Mouse (Mus musculus) heart, postnatal 25 days (tissue): Measurements from ENCODE around the gene Mars2. TPM values are rescaled to one million over a fixed set of nuclear protein-coding genes. Genes with fewer than 3 reads are reported as not detected.

Experiments
- DNase-seq: peaks from one replicate; pipeline ENCODE4 v3.0.0; 2022; ENCODE audit warnings: low spot score
- intact Hi-C: fragments of 180-260 bp; cut with DNase I; formaldehyde crosslinking; loops from one replicate; pipeline ENCODE4 v1.15.1; 2025
- total RNA-seq, 2 experiments: library from RNA; stranded (reverse); gene quantifications; 2 replicates each; pipeline ENCODE4 v1.2.3; 2021

Gene Mars2
- total RNA-seq, 2 experiments from 2014 or later = 5.3 to 5.4 TPM

GRCm38 (mm10) chr1:55215185-55215813 lies 21.7 kb upstream of the Mars2 start:
- intact Hi-C loops = no loop called here
- DNase-seq = no peak

GRCm38 (mm10) chr1:55217191-55217590 lies 19.8 kb upstream of the Mars2 start:
- intact Hi-C loops = no loop called here
- DNase-seq = no peak

- intact Hi-C loops = loop anchor here (5.0 kb wide), 1 partner anchor 89 kb away; the partner anchor contains the start of gene Mob4
- no peak for DNase-seq
These were observed 15.6 kb upstream of the Mars2 start for GRCm38 (mm10) chr1:55221352-55221751.

GRCm38 (mm10) chr1:55223026-55223425 lies 14.0 kb upstream of the Mars2 start:
- intact Hi-C loops = loop anchor here (5.0 kb wide), 1 partner anchor 91 kb away; the partner anchor contains the start of gene Mob4
- no peak for DNase-seq

- DNase-seq = no peak
- intact Hi-C loops = loop anchor here (5.0 kb wide), 1 partner anchor 92 kb away; the partner anchor contains the start of gene Mob4
These were observed 12.9 kb upstream of the Mars2 start for GRCm38 (mm10) chr1:55224111-55224510.

DNA sequence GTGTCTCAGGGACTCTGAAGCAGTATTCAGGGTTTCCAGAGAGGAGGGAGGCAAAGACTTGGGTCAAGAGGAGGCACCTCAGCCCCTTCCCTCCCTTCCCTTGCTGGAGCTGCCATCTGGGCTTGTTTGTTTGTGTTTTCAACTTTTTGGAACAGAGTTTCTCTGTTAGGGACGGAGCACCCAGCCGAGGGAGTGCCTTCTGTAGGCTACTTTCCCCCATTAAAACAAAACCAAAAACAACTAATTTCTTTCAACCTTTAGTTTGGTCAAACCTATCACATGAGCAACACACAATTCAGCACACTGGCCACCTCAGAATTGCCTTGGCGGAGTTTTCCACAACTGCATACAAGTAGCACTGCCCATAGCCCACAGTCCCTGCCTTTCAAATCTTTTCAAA lies 11.6 kb upstream of the Mars2 start:
- no peak for DNase-seq
- intact Hi-C loops = no loop called here

DNA sequence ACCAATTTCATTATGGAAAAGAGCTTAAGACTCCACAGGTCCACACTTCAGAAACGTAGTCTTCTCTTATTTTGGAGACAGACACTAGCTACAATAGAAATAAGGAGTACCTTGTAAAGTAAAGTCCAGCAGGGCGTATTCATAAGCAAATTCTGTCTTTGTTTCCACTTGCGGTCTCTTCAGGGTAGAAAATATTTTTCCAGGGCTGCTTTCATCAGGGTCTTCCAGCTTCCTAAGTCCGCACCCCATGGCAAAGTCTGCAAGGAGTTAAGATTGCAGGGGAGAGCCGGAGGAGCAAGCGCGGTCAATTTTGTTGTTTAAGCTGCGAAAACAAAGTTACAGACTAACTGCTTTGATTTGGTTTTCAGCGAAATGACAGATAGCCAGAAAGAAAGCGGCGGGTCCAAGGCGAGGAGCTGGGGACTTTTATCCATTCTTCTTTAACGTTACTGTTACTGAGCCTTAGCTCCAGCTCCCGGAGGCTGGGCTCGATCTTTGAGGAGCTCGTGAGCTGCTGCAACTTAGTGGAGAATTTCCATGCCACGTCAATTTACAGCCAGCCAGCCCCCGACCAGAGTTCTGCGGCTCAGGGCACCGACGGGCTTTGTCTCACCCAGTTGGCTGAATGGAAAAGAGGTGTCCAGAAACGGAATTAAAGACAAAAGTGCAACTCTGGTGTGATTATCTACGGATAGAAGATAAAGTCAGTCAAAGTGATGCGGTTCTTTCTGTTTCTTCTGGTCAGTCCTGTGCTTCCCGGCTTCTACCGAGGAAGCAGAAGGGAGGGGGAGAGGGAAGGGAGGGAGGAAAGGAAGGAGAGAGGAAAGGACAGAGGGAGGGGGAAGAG lies 10.7 kb upstream of the Mars2 start, which contains the start of gene Rftn2:
Rftn2 (minus strand) TSS at position 772 of the 847 bp plus-strand sequence.
- no peak for DNase-seq
- intact Hi-C loops = no loop called here

DNA sequence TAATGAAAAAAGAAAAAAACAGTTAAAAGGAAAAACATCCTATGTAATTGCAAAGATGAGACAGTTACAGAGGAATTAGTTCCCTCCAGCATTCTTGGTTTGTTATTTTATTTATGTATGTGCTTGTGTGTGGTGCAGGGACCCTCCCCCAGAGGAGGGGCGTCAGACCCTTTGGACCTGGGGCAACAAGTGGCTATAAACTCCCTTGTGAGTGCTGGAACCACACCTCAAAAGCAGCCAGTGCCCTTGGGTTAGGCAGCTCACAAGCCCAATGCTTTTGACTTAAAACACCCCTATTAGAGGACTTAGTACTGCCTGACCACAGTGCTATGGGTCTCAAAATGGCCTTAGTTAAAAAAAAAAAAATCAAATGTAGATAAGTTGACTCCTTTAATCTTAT lies 9.6 kb upstream of the Mars2 start:
- intact Hi-C loops = no loop called here
- DNase-seq = no peak

DNA sequence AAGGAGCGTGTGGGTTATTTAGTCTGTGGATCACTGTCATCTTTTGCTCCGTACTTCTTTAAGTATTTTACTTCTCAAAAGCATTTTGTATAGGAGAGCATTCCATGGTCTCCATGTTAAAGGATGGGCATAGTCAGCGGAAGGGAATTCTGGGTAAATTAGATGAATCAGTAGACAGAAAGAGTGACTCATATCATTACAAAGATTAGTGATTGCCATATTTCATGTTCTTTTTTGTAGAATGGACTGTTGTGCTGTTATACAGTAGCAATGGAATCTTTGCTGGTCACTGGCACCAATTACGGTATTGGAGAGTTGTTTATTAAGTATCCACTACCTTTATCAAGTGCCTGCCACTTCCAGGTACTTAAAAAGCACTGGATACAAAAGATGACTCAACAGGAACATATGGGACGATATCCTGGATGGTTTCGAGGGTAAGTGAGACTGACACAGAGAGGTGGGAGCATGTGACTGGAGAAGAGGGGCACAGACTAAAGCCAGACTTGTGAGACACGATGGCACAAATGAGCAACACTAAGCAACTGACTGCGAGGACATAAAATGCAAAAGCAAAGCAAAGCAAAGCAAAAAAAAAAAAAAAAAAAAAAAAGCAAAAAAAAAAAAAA lies 8.6 kb upstream of the Mars2 start:
- DNase-seq = no peak
- intact Hi-C loops = no loop called here

DNA sequence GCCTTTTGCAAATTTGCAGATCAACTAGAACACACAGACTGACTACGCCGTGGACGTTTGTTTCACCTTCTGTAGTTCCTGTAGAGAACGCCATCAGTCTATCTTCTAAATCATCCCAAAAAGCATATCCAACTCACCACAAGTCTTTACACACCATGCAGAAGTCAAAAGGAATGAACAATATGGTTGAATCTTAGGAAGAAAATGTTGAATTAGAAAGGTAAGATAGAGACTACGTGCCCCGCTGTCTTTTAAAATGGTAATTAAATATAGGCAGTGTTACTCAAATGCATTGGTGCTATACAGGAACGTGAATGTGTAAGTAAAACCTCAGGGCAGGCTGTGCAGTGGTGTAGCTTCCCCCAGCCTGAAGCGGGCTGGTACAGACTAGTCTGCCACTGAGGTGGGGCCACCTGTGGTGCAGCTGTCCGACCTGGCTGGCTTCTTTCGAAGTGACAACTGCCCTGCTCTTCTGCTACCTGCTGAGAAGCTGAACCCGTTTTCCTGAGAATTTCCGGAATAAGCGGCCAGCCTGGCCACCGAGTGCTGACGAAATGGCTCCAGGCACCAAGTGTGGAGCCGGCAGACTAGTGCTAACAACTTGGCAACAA lies 2.0 kb upstream of the Mars2 start:
- DNase-seq = no peak
- intact Hi-C loops = loop anchor here (5.0 kb wide), 2 partner anchors 148 to 637 kb away; partner anchors contain the start of genes Hspd1 and Hspe1

DNA sequence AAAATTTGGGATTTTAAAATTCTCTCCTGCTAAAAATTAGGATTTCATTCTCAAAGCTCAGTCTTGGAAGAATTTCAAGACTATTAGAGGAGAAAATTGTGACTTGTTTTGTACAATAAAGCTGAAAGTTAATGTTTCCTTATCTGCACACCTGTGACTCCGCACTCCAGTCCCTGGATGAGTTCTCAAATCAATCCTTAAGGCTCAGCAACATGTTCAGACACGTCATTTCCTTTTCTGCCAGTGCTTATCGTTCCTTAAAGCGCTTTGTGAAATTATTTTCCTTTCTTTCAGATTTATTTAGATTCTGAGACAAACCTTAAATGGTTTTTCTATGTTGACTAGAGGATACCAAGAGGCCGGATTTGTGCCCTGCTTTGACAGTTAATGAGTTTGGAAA lies 490 bp upstream of the Mars2 start:
- no peak for DNase-seq
- intact Hi-C loops = loop anchor here (5.0 kb wide), 2 partner anchors 149 to 636 kb away; partner anchors contain the start of genes Hspd1 and Hspe1

- intact Hi-C loops = loop anchor here (5.0 kb wide), 2 partner anchors 150 to 635 kb away; partner anchors contain the start of genes Hspd1 and Hspe1
- peak; percentile 10 for DNase-seq
These were observed 725 bp downstream of the Mars2 start for GRCm38 (mm10) chr1:55237643-55238161.

DNA sequence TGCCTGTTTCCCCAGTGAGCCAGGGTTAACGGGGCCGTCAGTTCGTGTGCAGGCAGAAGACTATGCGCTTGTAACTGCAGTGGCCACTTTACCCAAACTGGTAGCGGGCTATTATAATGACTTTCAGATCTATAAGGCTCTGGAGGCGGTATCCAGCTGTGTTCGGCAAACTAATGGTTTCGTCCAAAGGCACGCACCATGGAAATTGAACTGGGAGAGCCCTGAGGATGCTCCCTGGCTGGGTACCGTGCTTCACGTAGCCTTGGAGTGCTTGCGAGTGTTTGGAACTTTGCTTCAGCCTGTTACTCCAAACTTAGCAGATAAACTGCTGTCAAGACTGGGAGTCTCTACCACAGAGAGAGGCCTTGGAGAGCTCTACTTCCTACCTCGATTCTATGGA lies 1.5 kb downstream of the Mars2 start:
- intact Hi-C loops = loop anchor here (5.0 kb wide), 2 partner anchors 151 to 634 kb away; partner anchors contain the start of genes Hspd1 and Hspe1
- DNase-seq = no peak

DNA sequence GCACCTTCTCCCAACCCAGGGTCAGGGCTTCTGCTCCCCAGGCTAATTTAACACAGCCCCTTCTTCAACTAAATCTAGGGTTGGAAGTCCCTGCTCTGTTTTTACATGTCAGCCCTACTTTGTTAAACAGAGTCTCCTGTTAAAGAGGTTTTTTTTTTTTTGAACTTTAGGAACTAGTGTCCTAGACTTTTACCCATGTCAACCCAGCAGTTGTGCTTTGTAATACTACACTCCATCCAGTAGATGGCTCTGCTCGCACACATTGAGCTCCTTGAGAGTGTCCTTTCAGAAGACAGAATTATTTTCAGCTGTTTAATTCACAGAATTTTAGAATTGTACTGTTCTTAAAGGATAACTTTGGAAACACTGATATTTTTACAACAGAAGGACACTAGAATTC lies 2.3 kb downstream of the Mars2 start:
- intact Hi-C loops = loop anchor here (5.0 kb wide), 2 partner anchors 152 to 633 kb away; partner anchors contain the start of genes Hspd1 and Hspe1
- no peak for DNase-seq

- intact Hi-C loops = no loop called here
- no peak for DNase-seq
These were observed 9.4 kb downstream of the Mars2 start for GRCm38 (mm10) chr1:55246374-55246773.

- no peak for DNase-seq
- intact Hi-C loops = no loop called here
These were observed 27.4 kb downstream of the Mars2 start for GRCm38 (mm10) chr1:55264385-55264784.

GRCm38 (mm10) chr1:55265447-55265846 lies 28.5 kb downstream of the Mars2 start:
- DNase-seq = no peak
- intact Hi-C loops = no loop called here

DNA sequence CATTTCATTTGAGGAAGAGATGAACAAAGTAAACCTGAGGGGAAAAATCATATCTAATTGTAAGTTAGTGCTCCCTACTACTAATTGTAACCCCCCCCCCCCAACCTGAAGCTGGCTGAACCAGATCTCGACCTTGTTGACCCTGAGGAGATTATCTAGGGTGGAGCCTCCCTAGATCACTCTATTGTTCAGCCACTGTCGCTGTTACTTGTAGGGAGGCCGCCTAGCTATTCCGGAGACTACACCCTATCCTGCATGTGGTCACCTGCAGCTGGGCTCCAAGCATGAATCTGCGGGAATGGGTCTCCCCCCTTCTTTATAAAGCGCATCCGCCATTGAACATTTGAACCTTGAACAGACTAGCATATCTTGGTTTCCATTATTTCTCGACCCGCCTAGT lies 42.1 kb downstream of the Mars2 start:
- no peak for DNase-seq
- intact Hi-C loops = no loop called here
